Mouse (Mus musculus) kidney, adult 2 months (tissue): Measurements from ENCODE around the gene Ttc28. TPM values are rescaled to one million over a fixed set of nuclear protein-coding genes. Genes with fewer than 3 reads are reported as not detected.

Source experiments
- DNase-seq: peaks from one replicate; pipeline ENCODE4 v3.0.0; 2021
- H3K27ac ChIP-seq: fragments of 200-500 bp; 2 replicates; pipeline ENCODE4 v1.5.1; 2012; ENCODE audit warnings: low read depth, low read length, control low read depth, inconsistent platforms; ENCODE audit not compliant: insufficient read depth
- H3K27me3 ChIP-seq: fragments of 200-500 bp; replicated peaks from 2 replicates; pipeline ENCODE4 v1.6.1; 2012; ENCODE audit warnings: mild to moderate bottlenecking, moderate library complexity, low read length, inconsistent platforms; ENCODE audit not compliant: control insufficient read depth, insufficient read depth
- H3K36me3 ChIP-seq: fragments of 200-500 bp; 2 replicates; pipeline ENCODE4 v1.6.1; 2012; ENCODE audit warnings: mild to moderate bottlenecking, moderate library complexity, low read length, inconsistent platforms; ENCODE audit not compliant: control insufficient read depth, insufficient read depth
- H3K4me1 ChIP-seq: fragments of 200-500 bp; 2 replicates; pipeline ENCODE4 v1.6.1; 2011; ENCODE audit warnings: low read length; ENCODE audit not compliant: control insufficient read depth, insufficient read depth
- H3K4me3 ChIP-seq: fragments of 200-500 bp; 2 replicates; pipeline ENCODE4 v1.5.1; 2011; ENCODE audit warnings: mild to moderate bottlenecking, low read depth, low read length, control low read depth; ENCODE audit not compliant: insufficient read depth
- CTCF ChIP-seq: fragments of 200-500 bp; conservative IDR thresholded peaks from 2 replicates; pipeline ENCODE4 v1.5.1; 2011; ENCODE audit warnings: low read depth, mild to moderate bottlenecking, control low read depth, low read length, moderate library complexity, mixed read lengths; ENCODE audit not compliant: insufficient read depth, insufficient read length
- POLR2A ChIP-seq: fragments of 200-500 bp; IDR thresholded peaks from one replicate; pipeline ENCODE4 v1.6.1; 2011; ENCODE audit warnings: low read depth, low read length, control low read depth
- WGBS: fragments of 180-500 bp; shearing (Covaris S2); methylation state at CpG from one replicate; pipeline ENCODE4 v1.1.7; 2018; 5-methylcytosine and 5-hydroxymethylcytosine counted together
- polyA plus RNA-seq: library from polyadenylated mRNA; depleted of rRNA; stranded (reverse); fragments of >200 nt; gene quantifications from 2 replicates; pipeline ENCODE4 v1.2.3, GENCODE M21; 2012

Gene Ttc28
- polyA plus RNA-seq, 1 experiment = 6.6 TPM

GRCm38 (mm10) chr5:110906708-110907107 is 27.1 kb downstream of the Ttc28 start:
- 98% methylated on average over 1 of the region's 1 CpGs for WGBS
- H3K36me3 ChIP-seq = no peaks in the 10 kb centered on the region
- no peak for TF ChIP-seq CTCF
- TF ChIP-seq POLR2A = no peak
- no peak overlapping the region for H3K27ac ChIP-seq
- H3K4me1 ChIP-seq = no peaks in the 10 kb centered on the region
- H3K27me3 ChIP-seq = no peaks in the 10 kb centered on the region
- no peak for DNase-seq
- H3K4me3 ChIP-seq = no peak overlapping the region

GRCm38 (mm10) chr5:110908879-110909278 is 29.3 kb downstream of the Ttc28 start:
- DNase-seq = no peak
- TF ChIP-seq POLR2A (no peak), CTCF (no peak)
- H3K27me3 ChIP-seq = no peaks in the 10 kb centered on the region
- H3K4me1 ChIP-seq = no peaks in the 10 kb centered on the region
- H3K4me3 ChIP-seq = no peak overlapping the region
- no peak overlapping the region for H3K27ac ChIP-seq
- H3K36me3 ChIP-seq = no peaks in the 10 kb centered on the region

GRCm38 (mm10) chr5:110909955-110910589 is 30.5 kb downstream of the Ttc28 start:
- H3K36me3 ChIP-seq = no peaks in the 10 kb centered on the region
- H3K4me3 ChIP-seq = no peak overlapping the region
- DNase-seq = no peak
- H3K4me1 ChIP-seq = no peaks in the 10 kb centered on the region
- no peaks in the 10 kb centered on the region for H3K27me3 ChIP-seq
- no peak overlapping the region for H3K27ac ChIP-seq
- TF ChIP-seq POLR2A = no peak
- WGBS = 90% methylated on average over 4 of the region's 4 CpGs

GRCm38 (mm10) chr5:110914859-110915258 is 35.3 kb downstream of the Ttc28 start:
- H3K4me3 ChIP-seq = no peak overlapping the region
- WGBS = 82% methylated on average over 11 of the region's 11 CpGs
- no peaks in the 10 kb centered on the region for H3K27me3 ChIP-seq
- TF ChIP-seq POLR2A (no peak), CTCF (no peak)
- H3K36me3 ChIP-seq = no peaks in the 10 kb centered on the region
- H3K27ac ChIP-seq = no peak overlapping the region
- H3K4me1 ChIP-seq = no peaks in the 10 kb centered on the region
- DNase-seq = no peak

- Histone ChIP-seq H3K4me1 (no peaks in the 10 kb centered on the region), H3K27me3 (no peaks in the 10 kb centered on the region), H3K36me3 (no peaks in the 10 kb centered on the region), H3K4me3 (no peak overlapping the region), H3K27ac (no peak overlapping the region)
- TF ChIP-seq CTCF = no peak
- TF ChIP-seq POLR2A = no peak
- DNase-seq = no peak
- 97% methylated on average over 3 of the region's 3 CpGs for WGBS
These were observed 36.6 kb downstream of the Ttc28 start for GRCm38 (mm10) chr5:110916241-110916640.

- DNase-seq = no peak
- TF ChIP-seq POLR2A = no peak
- no peak for TF ChIP-seq CTCF
- no peaks in the 10 kb centered on the region for H3K4me1 ChIP-seq
- H3K27me3 ChIP-seq = no peaks in the 10 kb centered on the region
- H3K27ac ChIP-seq = no peak overlapping the region
- H3K4me3 ChIP-seq = no peak overlapping the region
- no peaks in the 10 kb centered on the region for H3K36me3 ChIP-seq
- 88% methylated on average over 4 of the region's 4 CpGs for WGBS
These were observed 39.9 kb downstream of the Ttc28 start for GRCm38 (mm10) chr5:110919541-110919940.

- Histone ChIP-seq H3K4me3 (no peak overlapping the region), H3K27me3 (no peaks in the 10 kb centered on the region), H3K4me1 (no peaks in the 10 kb centered on the region), H3K36me3 (no peaks in the 10 kb centered on the region), H3K27ac (no peak overlapping the region)
- DNase-seq = peak; percentile 52
- TF ChIP-seq CTCF = peak; percentile 28; the same call in 1 of the 2 replicates
- TF ChIP-seq POLR2A = no peak
- WGBS = 8% methylated on average over 1 of the region's 1 CpGs
These were observed 43.7 kb downstream of the Ttc28 start for GRCm38 (mm10) chr5:110923336-110923735.
